Mouse (Mus musculus): Measurements from ENCODE around the gene Smdt1.
"Not testable (repeated sequence)": the region's sequence is repeated elsewhere in the genome, so short reads cannot be mapped to it uniquely, and the experiment has no call there.

- TF ChIP-seq GATA1 (IDR thresholded peaks at IDR 0.05; ENCODE audit: low read depth, low read length); CTCF (IDR thresholded peaks at IDR 0.05 in 2 of 3, conservative IDR thresholded peaks at IDR 0.05 in 1 of 3; ENCODE audit: control insufficient read depth in 1 of 3, insufficient read depth in 1 of 3, low read depth in 2 of 3, low read length in 3 of 3, poor library complexity in 1 of 3, severe bottlenecking in 1 of 3); POLR2A (IDR thresholded peaks at IDR 0.05; ENCODE audit: control insufficient read depth in 1 of 2, insufficient read depth in 1 of 2, low read depth in 1 of 2, low read length in 2 of 2, poor library complexity in 1 of 2); ZNF384 (IDR thresholded peaks at IDR 0.05; ENCODE audit: low read depth, low read length); RCOR1 (IDR thresholded peaks at IDR 0.05; ENCODE audit: low read depth, low read length); SMC3 (IDR thresholded peaks at IDR 0.05; ENCODE audit: low read depth, low read length); POLR2AphosphoS5 (IDR thresholded peaks at IDR 0.05; ENCODE audit: borderline replicate concordance, low read depth, low read length); USF1 (IDR thresholded peaks at IDR 0.05; ENCODE audit: low read depth, low read length); SIN3A (IDR thresholded peaks at IDR 0.05; ENCODE audit: low read length); POLR2AphosphoS2 (IDR thresholded peaks at IDR 0.05; ENCODE audit: low read length); MAX (IDR thresholded peaks at IDR 0.05; ENCODE audit: low read length); MYC (IDR thresholded peaks at IDR 0.05; ENCODE audit: low read depth, low read length); MAZ (IDR thresholded peaks at IDR 0.05; ENCODE audit: low read depth, low read length); MYB (IDR thresholded peaks at IDR 0.05; ENCODE audit: low read depth, low read length): not testable (repeated sequence)
Observed at GRCm38 (mm10) chr15:82364561-82364960, 25.8 kb downstream of the Smdt1 start.
